Mouse (Mus musculus): ENCODE results near the gene Cdk17.

DNA sequence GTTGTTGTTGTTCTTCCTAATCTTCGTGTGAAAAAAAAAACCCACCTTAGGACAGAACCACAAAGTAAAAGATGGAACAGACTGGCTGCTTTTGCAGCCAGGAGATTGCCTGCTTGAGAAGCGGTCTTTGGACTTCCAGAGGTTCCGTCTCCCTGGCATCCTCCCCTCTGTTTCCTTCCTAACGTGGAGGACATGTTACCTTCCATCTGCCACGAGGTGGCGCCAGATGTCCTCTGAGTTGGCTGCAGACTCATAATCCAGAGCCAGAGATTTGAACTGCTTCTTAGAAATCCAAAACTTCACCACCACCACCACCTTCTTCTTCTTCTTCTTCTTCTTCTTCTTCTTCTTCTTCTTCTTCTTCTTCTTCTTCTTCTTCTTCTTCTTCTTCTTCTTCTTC is 131.2 kb downstream of the Cdk17 start:
- TF ChIP-seq CTCF (IDR thresholded peaks at IDR 0.05; ENCODE audit: control insufficient read depth, insufficient read depth, insufficient replicate concordance, low read depth, low read length), result peak; percentile 74; the same call in 1 of the 2 replicates
- no peak for TF ChIP-seq POLR2A (IDR thresholded peaks at IDR 0.05; ENCODE audit: control insufficient read depth, low read depth, low read length)
